Mouse (Mus musculus) small intestine, adult 2 months (tissue): ENCODE results near the gene Mpeg1.

Source experiments
- CTCF ChIP-seq: fragments of 200-500 bp; IDR thresholded peaks from 2 replicates; pipeline ENCODE4 v1.5.1; 2012; ENCODE audit warnings: low read depth, mild to moderate bottlenecking, control low read depth, inconsistent platforms, low read length, moderate library complexity, mixed read lengths; ENCODE audit not compliant: insufficient replicate concordance, insufficient read length; ENCODE audit errors: extremely low read depth
- POLR2A ChIP-seq: fragments of 200-500 bp; IDR thresholded peaks from 2 replicates; pipeline ENCODE4 v1.6.1; 2012; ENCODE audit warnings: low read depth, mild to moderate bottlenecking, control low read depth, inconsistent platforms, low read length, moderate library complexity

DNA sequence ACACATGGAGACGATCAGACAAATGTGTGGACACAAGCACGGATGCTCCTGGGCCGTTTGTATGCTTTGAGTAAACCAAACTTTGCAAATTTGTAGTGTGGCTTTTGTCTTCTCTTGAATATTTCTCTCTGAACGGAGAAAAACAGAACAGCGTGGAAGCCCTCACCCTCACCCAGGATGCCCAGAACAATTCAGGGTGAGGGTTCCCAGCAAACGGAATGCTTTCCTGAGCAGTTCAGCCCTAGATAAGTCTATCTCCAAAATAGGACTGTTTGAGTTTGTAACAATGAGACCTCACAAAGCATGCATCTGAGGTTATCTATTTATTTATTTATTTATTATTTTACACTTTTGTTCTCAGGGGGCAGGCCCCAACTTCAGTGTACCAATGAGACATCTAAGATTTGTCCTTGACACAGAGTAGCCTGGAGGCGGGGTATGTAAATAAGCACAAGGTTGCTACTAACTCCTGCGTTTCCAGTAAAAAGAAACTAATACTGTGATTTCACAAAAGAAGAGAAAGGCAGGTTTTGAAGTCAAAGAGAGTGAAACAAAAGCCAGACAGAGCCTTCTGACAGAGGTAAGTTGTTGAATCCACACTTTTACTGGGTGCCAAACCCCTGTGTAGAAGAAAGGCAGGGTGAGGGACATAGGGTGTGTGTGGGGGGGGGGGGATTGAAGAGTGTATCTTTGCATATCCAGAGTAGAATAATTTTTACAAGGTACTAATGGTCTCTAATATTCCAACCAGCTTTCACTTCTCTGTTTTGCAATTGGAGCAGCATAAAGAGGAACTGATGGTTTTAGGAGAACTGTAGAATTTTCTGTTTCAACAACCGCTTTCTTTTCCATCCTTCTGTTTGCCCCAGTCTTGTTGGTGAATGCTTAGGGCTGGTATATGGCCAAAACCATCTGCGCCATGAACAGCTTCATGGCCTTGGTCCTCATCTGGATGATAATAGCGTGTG, at the start of gene Mpeg1:
- TF ChIP-seq POLR2A (no peak), CTCF (no peak)
